Mouse (Mus musculus): ENCODE measurements around the gene Dnmt3a.

- no peak for TF ChIP-seq ZNF384 (IDR thresholded peaks at IDR 0.05; ENCODE audit: low read depth, low read length)
- TF ChIP-seq NRF1 (IDR thresholded peaks at IDR 0.05; ENCODE audit: insufficient read depth, low read depth, low read length, poor library complexity, severe bottlenecking): no peak
- TF ChIP-seq MYB (IDR thresholded peaks at IDR 0.05; ENCODE audit: low read depth, low read length): no peak
- no peak for TF ChIP-seq CTCF (IDR thresholded peaks at IDR 0.05 in 2 of 3, conservative IDR thresholded peaks at IDR 0.05 in 1 of 3; ENCODE audit: control insufficient read depth in 1 of 3, insufficient read depth in 1 of 3, low read depth in 2 of 3, low read length in 3 of 3, poor library complexity in 1 of 3, severe bottlenecking in 1 of 3)
- no peak for TF ChIP-seq POLR2A (IDR thresholded peaks at IDR 0.05; ENCODE audit: control insufficient read depth in 1 of 2, insufficient read depth in 1 of 2, low read depth in 1 of 2, low read length in 2 of 2, poor library complexity in 1 of 2)
- TF ChIP-seq MAX (IDR thresholded peaks at IDR 0.05; ENCODE audit: low read length): no peak
- TF ChIP-seq POLR2AphosphoS5 (IDR thresholded peaks at IDR 0.05; ENCODE audit: borderline replicate concordance, low read depth, low read length): no peak
- TF ChIP-seq E2F4 (IDR thresholded peaks at IDR 0.05; ENCODE audit: borderline replicate concordance, low read depth, low read length): no peak
- no peak for TF ChIP-seq ZMIZ1 (IDR thresholded peaks at IDR 0.05; ENCODE audit: low read depth, low read length)
- no peak for TF ChIP-seq POLR2AphosphoS2 (IDR thresholded peaks at IDR 0.05; ENCODE audit: low read length)
- TF ChIP-seq RAD21 (IDR thresholded peaks at IDR 0.05; ENCODE audit: low read depth, low read length): no peak
These were observed 27.4 kb downstream of the Dnmt3a start for GRCm38 (mm10) chr12:3833059-3833760.

Measured in MEL (cell line).